In the genomic region with DNA sequence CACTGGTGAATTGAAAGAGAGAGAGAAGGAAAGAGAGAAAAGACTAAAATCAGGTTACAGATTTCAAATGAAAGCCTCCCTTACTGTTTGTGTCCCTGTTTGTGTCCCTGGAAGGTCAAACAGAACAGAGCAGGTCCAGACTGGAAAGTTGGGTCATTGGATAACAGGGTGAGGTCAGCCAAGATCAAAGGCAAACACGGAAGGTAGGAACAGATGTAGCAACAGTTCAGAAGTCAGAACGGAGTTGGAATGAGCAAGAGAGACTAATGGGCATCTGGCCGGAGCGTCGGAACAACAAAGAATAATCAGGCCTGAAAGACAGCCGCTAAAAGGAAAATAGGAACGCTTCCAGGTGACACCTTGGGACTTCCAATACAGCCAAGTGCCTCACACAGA, we compare ENCODE assay signal across 27 mouse cellular contexts. TPM values are rescaled to one million over a fixed set of nuclear protein-coding genes. Genes with fewer than 3 reads are reported as not detected.
DNase-seq lines count a peak whose midpoint lies in the region; ATAC-seq and TF ChIP-seq lines count a peak whose summit lies in the region.
"Had no signal": no experiment of that assay in that cellular context is flagged by ENCODE, and none has a peak within 500 bp of the region (broad histone marks: within the 10 kb centered on the region; RNA-seq: fewer than 3 reads in every experiment).

No protein-coding gene starts in this region.

- H3K9ac ChIP-seq in kidney, embryonic 14.5 days (ENCODE audit: low read depth, low read length) = no peak overlapping the region
- no peak overlapping the region for H3K9ac ChIP-seq in intestine, embryonic 16.5 days (ENCODE audit: low read depth, low read length)
- H3K9ac ChIP-seq in liver, embryonic 13.5 days = no peak overlapping the region
- no peak overlapping the region for H3K9ac ChIP-seq in stomach, postnatal 0 days (ENCODE audit: low read length)
- H3K9ac ChIP-seq: forebrain, embryonic 13.5 days; hindbrain, embryonic 13.5 days; limb, embryonic 12.5 days; lung, embryonic 14.5 days; midbrain, embryonic 15.5 days; neural tube, embryonic 12.5 days had no signal

- H3K9me3 ChIP-seq in kidney, embryonic 14.5 days (ENCODE audit: control insufficient read depth, low read length) = no peaks in the 10 kb centered on the region
- no peaks in the 10 kb centered on the region for H3K9me3 ChIP-seq in intestine, embryonic 16.5 days (ENCODE audit: control insufficient read depth, low read length)
- H3K9me3 ChIP-seq in liver, embryonic 13.5 days (replicated peaks) = no peaks in the 10 kb centered on the region
- H3K9me3 ChIP-seq in stomach, postnatal 0 days (ENCODE audit: control insufficient read depth, low read length) = no peaks in the 10 kb centered on the region
- H3K9me3 ChIP-seq: forebrain, embryonic 13.5 days; hindbrain, embryonic 13.5 days; limb, embryonic 12.5 days; midbrain, embryonic 15.5 days; neural tube, embryonic 12.5 days had no signal

- H3K4me1 ChIP-seq in kidney, embryonic 14.5 days (ENCODE audit: control insufficient read depth, insufficient read depth, low read length) = no peaks in the 10 kb centered on the region
- H3K4me1 ChIP-seq in intestine, embryonic 16.5 days (ENCODE audit: control insufficient read depth, insufficient read depth, low read length) = no peaks in the 10 kb centered on the region
- H3K4me1 ChIP-seq in liver, embryonic 13.5 days (replicated peaks) = peaks cover 7% of the 10 kb centered on the region; the same call in 1 of the 2 replicates
- H3K4me1 ChIP-seq in stomach, postnatal 0 days (replicated peaks; ENCODE audit: control insufficient read depth, insufficient read depth) = no peaks in the 10 kb centered on the region
- H3K4me1 ChIP-seq: forebrain, embryonic 13.5 days; limb, embryonic 12.5 days; midbrain, embryonic 15.5 days; neural tube, embryonic 12.5 days had no signal

- TF ChIP-seq CTCF in stomach, postnatal 0 days (IDR thresholded peaks at IDR 0.05; ENCODE audit: low read depth) = no peak

- H3K36me3 ChIP-seq in kidney, embryonic 14.5 days (ENCODE audit: control insufficient read depth, insufficient read depth, low read length) = no peaks in the 10 kb centered on the region
- H3K36me3 ChIP-seq in intestine, embryonic 16.5 days (ENCODE audit: control insufficient read depth, insufficient read depth, low read length) = no peaks in the 10 kb centered on the region
- no peaks in the 10 kb centered on the region for H3K36me3 ChIP-seq in liver, embryonic 13.5 days
- H3K36me3 ChIP-seq in stomach, postnatal 0 days (ENCODE audit: control insufficient read depth, insufficient read depth, low read length) = no peaks in the 10 kb centered on the region
- H3K36me3 ChIP-seq: hindbrain, embryonic 13.5 days; limb, embryonic 12.5 days; midbrain, embryonic 15.5 days; neural tube, embryonic 12.5 days had no signal

- WGBS in kidney, embryonic 14.5 days = 66% methylated on average over 7 of the region's 7 CpGs
- 57% methylated on average over 7 of the region's 7 CpGs for WGBS in intestine, embryonic 16.5 days
- WGBS in liver, embryonic 13.5 days (ENCODE audit: insufficient replicate concordance) = 68% methylated on average over 7 of the region's 7 CpGs
- 51% methylated on average over 7 of the region's 7 CpGs for WGBS in stomach, postnatal 0 days

- no peak overlapping the region for H3K4me3 ChIP-seq in kidney, embryonic 14.5 days (ENCODE audit: low read length)
- no peak overlapping the region for H3K4me3 ChIP-seq in intestine, embryonic 16.5 days (ENCODE audit: low read length)
- no peak overlapping the region for H3K4me3 ChIP-seq in liver, embryonic 13.5 days (replicated peaks)
- H3K4me3 ChIP-seq in stomach, postnatal 0 days (ENCODE audit: low read depth, low read length) = no peak overlapping the region
- H3K4me3 ChIP-seq: forebrain, embryonic 13.5 days; hindbrain, embryonic 13.5 days; limb, embryonic 12.5 days; midbrain, embryonic 15.5 days; neural tube, embryonic 12.5 days had no signal

- no peak overlapping the region for H3K4me2 ChIP-seq in kidney, embryonic 14.5 days (replicated peaks; ENCODE audit: low read depth, low read length)
- H3K4me2 ChIP-seq in intestine, embryonic 16.5 days (ENCODE audit: low read depth, low read length) = peak overlapping the region; percentile 17; the same call in 1 of the 2 replicates
- H3K4me2 ChIP-seq in liver, embryonic 13.5 days = no peak overlapping the region
- H3K4me2 ChIP-seq in stomach, postnatal 0 days (replicated peaks; ENCODE audit: low read depth) = no peak overlapping the region
- H3K4me2 ChIP-seq: forebrain, embryonic 13.5 days; hindbrain, embryonic 13.5 days; limb, embryonic 12.5 days; lung, embryonic 14.5 days; midbrain, embryonic 15.5 days; neural tube, embryonic 12.5 days had no signal

- no peak for ATAC-seq in kidney, embryonic 14.5 days (ENCODE audit: low FRiP score, low TSS enrichment)
- peak; percentile 84 for ATAC-seq in intestine, embryonic 16.5 days
- ATAC-seq in liver, embryonic 13.5 days (ENCODE audit: low read depth) = peak; percentile 81
- peak; percentile 77 for ATAC-seq in stomach, postnatal 0 days (ENCODE audit: low FRiP score, low TSS enrichment)
- ATAC-seq: activated CD4-positive, CD25-positive, alpha-beta regulatory T cell, adult 4 months; forebrain, embryonic 13.5 days; midbrain, embryonic 15.5 days had no signal

- DNase-seq in kidney, adult 9 months = peak; percentile 53
- DNase-seq in liver, embryonic 13.5 days = no peak
- peak; percentile 25 for DNase-seq in stomach, postnatal 0 days (ENCODE audit: low spot score)
- no peak for DNase-seq in adrenal gland, adult 8-10 months
- DNase-seq in layer of hippocampus, adult 18-20 months (ENCODE audit: low spot score in 2 of 2) = no peak
- DNase-seq: adrenal gland, postnatal 25 days; cerebellum, adult 9-10 months; gastrocnemius, postnatal 10 days; heart, postnatal 36 days; lung, embryonic 14.5 days; lung, postnatal 36 days; right cerebral cortex, postnatal 14 days; spleen, adult 18-20 months; thymus, postnatal 14 days had no signal

- H3K27me3 ChIP-seq in kidney, embryonic 14.5 days (ENCODE audit: control insufficient read depth, insufficient read depth, low read length) = no peaks in the 10 kb centered on the region
- no peaks in the 10 kb centered on the region; the same call in 1 of the 2 replicates for H3K27me3 ChIP-seq in intestine, embryonic 16.5 days (replicated peaks; ENCODE audit: control insufficient read depth, insufficient read depth, low read length)
- H3K27me3 ChIP-seq in liver, embryonic 13.5 days = peaks cover 5% of the 10 kb centered on the region
- no peaks in the 10 kb centered on the region for H3K27me3 ChIP-seq in stomach, postnatal 0 days (ENCODE audit: control insufficient read depth, insufficient read depth, low read length)
- H3K27me3 ChIP-seq: midbrain, embryonic 15.5 days; neural tube, embryonic 12.5 days had no signal

- TF ChIP-seq EP300 in stomach, postnatal 0 days (optimal IDR thresholded peaks at IDR 0.05) = no peak

- no peak overlapping the region for H3K27ac ChIP-seq in kidney, embryonic 14.5 days (ENCODE audit: low read depth, low read length)
- H3K27ac ChIP-seq in intestine, embryonic 16.5 days (ENCODE audit: low read length) = no peak overlapping the region
- no peak overlapping the region for H3K27ac ChIP-seq in liver, embryonic 13.5 days
- no peak overlapping the region for H3K27ac ChIP-seq in stomach, postnatal 0 days (replicated peaks)
- H3K27ac ChIP-seq: forebrain, embryonic 13.5 days; hindbrain, embryonic 13.5 days; kidney, postnatal 0 days; limb, embryonic 12.5 days; midbrain, embryonic 15.5 days; neural tube, embryonic 12.5 days had no signal

RNA-seq across cellular contexts. Expression of a gene that starts 8.2 kb away (rescaled TPM):
- 2.1 and 2.6 TPM in 2 replicates for polyA plus RNA-seq in kidney, embryonic 14.5 days (2014; fragmentation: Nextera tagmentation; extraction: Ambion mirVana)
- 16.4 and 19.4 TPM in 2 replicates for polyA plus RNA-seq in intestine, embryonic 16.5 days (2015; fragmentation: Nextera tagmentation; extraction: Ambion mirVana)
- 1.5 and 1.8 TPM in 2 replicates for polyA plus RNA-seq in liver, embryonic 13.5 days (2015; fragmentation: Nextera tagmentation; extraction: Ambion mirVana)
- 42.2 and 44.5 TPM in 2 replicates for polyA plus RNA-seq in stomach, postnatal 0 days (2015; fragmentation: Nextera tagmentation; extraction: Ambion mirVana)
- total RNA-seq in adrenal gland, adult 8-10 months (2022) = 10 to 100 TPM; 55.7 to 66.0 (median 59.2) TPM
- 10 to 100 TPM; 47.5 to 47.7 TPM for total RNA-seq in layer of hippocampus, adult 18-20 months (2021)
- total RNA-seq: MEL had no signal
- polyA plus RNA-seq: activated CD4-positive, CD25-positive, alpha-beta regulatory T cell, adult 4 months had no signal

RNA-seq across cellular contexts. Expression of a gene that starts 9.5 kb away (rescaled TPM):
- 0.24 and 0.27 TPM in 2 replicates for polyA plus RNA-seq in kidney, embryonic 14.5 days (2014; fragmentation: Nextera tagmentation; extraction: Ambion mirVana)
- 18.7 and 21.7 TPM in 2 replicates for polyA plus RNA-seq in intestine, embryonic 16.5 days (2015; fragmentation: Nextera tagmentation; extraction: Ambion mirVana)
- 0.39 and 0.52 TPM in 2 replicates for polyA plus RNA-seq in liver, embryonic 13.5 days (2015; fragmentation: Nextera tagmentation; extraction: Ambion mirVana)
- polyA plus RNA-seq in stomach, postnatal 0 days (2015; fragmentation: Nextera tagmentation; extraction: Ambion mirVana) = 0.19 and 0.25 TPM in 2 replicates
- under 1 TPM in 2 of 4 experiments, not detected in 2; 0.13 to 0.15 TPM for total RNA-seq in adrenal gland, adult 8-10 months (2022)
- total RNA-seq in layer of hippocampus, adult 18-20 months (2021) = under 1 TPM in 1 of 2 experiments, not detected in 1; 0.17 TPM
- total RNA-seq: adrenal gland, postnatal 25 days; gastrocnemius, postnatal 10 days; heart, adult 8-10 months; left cerebral cortex, postnatal 14 days had no signal

RNA-seq across cellular contexts. Expression of a gene that starts 18.1 kb away (rescaled TPM):
- 31.3 and 36.4 TPM in 2 replicates for polyA plus RNA-seq in kidney, embryonic 14.5 days (2014; fragmentation: Nextera tagmentation; extraction: Ambion mirVana)
- 32.0 and 34.7 TPM in 2 replicates for polyA plus RNA-seq in intestine, embryonic 16.5 days (2015; fragmentation: Nextera tagmentation; extraction: Ambion mirVana)
- polyA plus RNA-seq in liver, embryonic 13.5 days (2015; fragmentation: Nextera tagmentation; extraction: Ambion mirVana) = 19.3 and 21.4 TPM in 2 replicates
- polyA plus RNA-seq in stomach, postnatal 0 days (2015; fragmentation: Nextera tagmentation; extraction: Ambion mirVana) = 19.6 and 20.5 TPM in 2 replicates
- total RNA-seq in adrenal gland, adult 8-10 months (2022) = 10 to 100 TPM; 39.1 to 49.2 (median 46.0) TPM
- 10 to 100 TPM; 71.6 to 77.6 TPM for total RNA-seq in layer of hippocampus, adult 18-20 months (2021)

RNA-seq across cellular contexts. Expression of a gene that starts 20.6 kb away (rescaled TPM):
- polyA plus RNA-seq in kidney, embryonic 14.5 days (2014; fragmentation: Nextera tagmentation; extraction: Ambion mirVana) = 3.5 and 5.7 TPM in 2 replicates
- polyA plus RNA-seq in intestine, embryonic 16.5 days (2015; fragmentation: Nextera tagmentation; extraction: Ambion mirVana) = 55.3 and 151 TPM in 2 replicates
- polyA plus RNA-seq in liver, embryonic 13.5 days (2015; fragmentation: Nextera tagmentation; extraction: Ambion mirVana) = 3,578 and 3,897 TPM in 2 replicates
- polyA plus RNA-seq in stomach, postnatal 0 days (2015; fragmentation: Nextera tagmentation; extraction: Ambion mirVana) = 26.3 and 49.4 TPM in 2 replicates
- total RNA-seq in adrenal gland, adult 8-10 months (2022) = 1 to 10 TPM; 2.0 to 6.4 (median 4.3) TPM
- total RNA-seq in layer of hippocampus, adult 18-20 months (2021) = 1 to 10 TPM; 2.2 to 3.1 TPM
- total RNA-seq: MEL had no signal
- polyA plus RNA-seq: activated CD4-positive, CD25-positive, alpha-beta regulatory T cell, adult 4 months; C2C12 had no signal

RNA-seq across cellular contexts. Expression of a gene that starts 29.9 kb away (rescaled TPM):
- 30.7 and 32.1 TPM in 2 replicates for polyA plus RNA-seq in kidney, embryonic 14.5 days (2014; fragmentation: Nextera tagmentation; extraction: Ambion mirVana)
- polyA plus RNA-seq in intestine, embryonic 16.5 days (2015; fragmentation: Nextera tagmentation; extraction: Ambion mirVana) = 50.3 and 52.1 TPM in 2 replicates
- polyA plus RNA-seq in liver, embryonic 13.5 days (2015; fragmentation: Nextera tagmentation; extraction: Ambion mirVana) = 68.2 and 69.6 TPM in 2 replicates
- polyA plus RNA-seq in stomach, postnatal 0 days (2015; fragmentation: Nextera tagmentation; extraction: Ambion mirVana) = 51.3 and 59.4 TPM in 2 replicates
- total RNA-seq in adrenal gland, adult 8-10 months (2022) = 10 to 100 TPM; 21.8 to 34.4 (median 28.3) TPM
- total RNA-seq in layer of hippocampus, adult 18-20 months (2021) = 10 to 100 TPM; 16.3 to 20.8 TPM
- polyA plus RNA-seq: C2C12 had no signal

Comparison
In these comparisons a context has a peak if more than half of its experiments do, and no peak if none do; other contexts are left out.
1. DNase-seq: peak in kidney, adult 9 months (single experiment) and stomach, postnatal 0 days (single experiment); none in liver, embryonic 13.5 days (single experiment), adrenal gland, adult 8-10 months (single experiment) and layer of hippocampus, adult 18-20 months (0 of 2).
2. RNA of a gene that starts 9.5 kb away (polyA plus RNA-seq): 18.7 to 21.7 TPM in intestine, embryonic 16.5 days; 0.39 to 0.52 TPM in liver, embryonic 13.5 days, 0.24 to 0.27 TPM in kidney, embryonic 14.5 days and 0.19 to 0.25 TPM in stomach, postnatal 0 days; every median in the first group is over 10 times any median in the second.